ENCODE assay signal across 14 mouse cellular contexts in genomic region chr11:114129270-114129669, GRCm38 (mm10).
"Had no signal": no experiment of that assay in that cellular context is flagged by ENCODE, and none has a peak within 500 bp of the region (broad histone marks: within the 10 kb centered on the region; RNA-seq: fewer than 3 reads in every experiment).

No protein-coding gene starts in this region.

- H3K9me3 ChIP-seq: limb, embryonic 12.5 days; liver, embryonic 13.5 days; midbrain, embryonic 10.5 days; neural tube, embryonic 13.5 days had no signal

- H3K4me1 ChIP-seq: liver, embryonic 13.5 days had no signal

- H3K36me3 ChIP-seq: limb, embryonic 12.5 days; liver, embryonic 13.5 days; midbrain, embryonic 10.5 days; neural tube, embryonic 13.5 days had no signal

- H3K4me2 ChIP-seq: limb, embryonic 12.5 days; liver, embryonic 13.5 days; neural tube, embryonic 13.5 days had no signal

- H3K9ac ChIP-seq: limb, embryonic 12.5 days; liver, embryonic 13.5 days; neural tube, embryonic 13.5 days had no signal

- H3K27ac ChIP-seq: layer of hippocampus, adult 2 months; limb, embryonic 12.5 days; liver, embryonic 13.5 days; midbrain, embryonic 10.5 days; neural tube, embryonic 13.5 days had no signal

- DNase-seq: kidney, postnatal 10 days; kidney, postnatal 4 days; liver; liver, embryonic 13.5 days; lung, adult 18-20 months; lung, postnatal 36 days; midbrain, embryonic 14.5 days; right cerebral cortex, postnatal 14 days; thymus, postnatal 36 days had no signal

- H3K4me3 ChIP-seq: layer of hippocampus, adult 2 months; limb, embryonic 12.5 days; liver, embryonic 13.5 days; midbrain, embryonic 10.5 days; myocyte; neural tube, embryonic 13.5 days had no signal

- H3K27me3 ChIP-seq: liver, embryonic 13.5 days; neural tube, embryonic 13.5 days had no signal
